Mouse (Mus musculus) common myeloid progenitor, adult 5-6 weeks (primary cell): ENCODE measurements around the gene Fndc4. TPM values are rescaled to one million over a fixed set of nuclear protein-coding genes. Genes with fewer than 3 reads are reported as not detected.

Experiments
- ATAC-seq: replicated peaks from 2 replicates; pipeline ENCODE4 v1.8.0; 2016; ENCODE audit warnings: low read depth, mild to moderate bottlenecking, moderate TSS enrichment, inconsistent platforms; ENCODE audit not compliant: poor library complexity, severe bottlenecking
- total RNA-seq: library from RNA; stranded (forward); fragments of 200-1000, 187-1606 nt; gene quantifications from 2 replicates; pipeline ENCODE4 v1.2.3, GENCODE M21; 2017

Gene Fndc4
- 1.5 TPM in 1 of 2 replicates, not detected in the other for total RNA-seq

GRCm38 (mm10) chr5:31295606-31296141 is at the start of gene Fndc4:
Fndc4 (minus strand) TSS chr5:31296080.
- no peak for ATAC-seq

- peak; percentile 63; the same call in 1 of the 2 replicates for ATAC-seq
Observed at GRCm38 (mm10) chr5:31328255-31328654, 32.4 kb upstream of the Fndc4 start.

GRCm38 (mm10) chr5:31326850-31327249 is 31.0 kb upstream of the Fndc4 start:
- 0 out of 2 replicates have a peak, but pooled peaks have one; percentile 29 for ATAC-seq

GRCm38 (mm10) chr5:31324085-31324484 is 28.2 kb upstream of the Fndc4 start:
- no peak for ATAC-seq

GRCm38 (mm10) chr5:31322776-31323175 is 26.9 kb upstream of the Fndc4 start:
- ATAC-seq, result no peak

- ATAC-seq, result no peak
Observed at GRCm38 (mm10) chr5:31312806-31313205, 16.9 kb upstream of the Fndc4 start.

GRCm38 (mm10) chr5:31303093-31303492 is 7.2 kb upstream of the Fndc4 start:
- ATAC-seq, result no peak

GRCm38 (mm10) chr5:31301866-31302265 is 6.0 kb upstream of the Fndc4 start:
- ATAC-seq, result no peak

GRCm38 (mm10) chr5:31298486-31298885 is 2.6 kb upstream of the Fndc4 start:
- ATAC-seq, result no peak

GRCm38 (mm10) chr5:31297981-31298380 is 2.1 kb upstream of the Fndc4 start:
- no peak for ATAC-seq

GRCm38 (mm10) chr5:31297047-31297757 is 1.3 kb upstream of the Fndc4 start, which contains the start of gene Gckr:
Gckr (plus strand) TSS chr5:31297443.
- ATAC-seq, result no peak

- no peak for ATAC-seq
Observed at GRCm38 (mm10) chr5:31294964-31295605, 795 bp downstream of the Fndc4 start.

- ATAC-seq, result no peak
Observed at GRCm38 (mm10) chr5:31291361-31291688, 4.6 kb downstream of the Fndc4 start.

GRCm38 (mm10) chr5:31290521-31291360 is 5.1 kb downstream of the Fndc4 start, which contains the start of gene Ift172:
Ift172 (minus strand) TSS chr5:31291116.
- ATAC-seq, result peak; percentile 93

- ATAC-seq, result no peak
Observed at GRCm38 (mm10) chr5:31289626-31290230, 6.2 kb downstream of the Fndc4 start.

GRCm38 (mm10) chr5:31288655-31289054 is 7.2 kb downstream of the Fndc4 start:
- no peak for ATAC-seq

GRCm38 (mm10) chr5:31288225-31288624 is 7.7 kb downstream of the Fndc4 start:
- no peak for ATAC-seq

- 0 out of 2 replicates have a peak, but pooled peaks have one; percentile 25 for ATAC-seq
Observed at GRCm38 (mm10) chr5:31279245-31279988, 16.5 kb downstream of the Fndc4 start.

GRCm38 (mm10) chr5:31273018-31273417 is 22.9 kb downstream of the Fndc4 start:
- no peak for ATAC-seq
